Mouse (Mus musculus) cerebellum, adult 2 months (tissue): ENCODE measurements around the gene Terb2. TPM values are rescaled to one million over a fixed set of nuclear protein-coding genes. Genes with fewer than 3 reads are reported as not detected.

Source experiments
- DNase-seq, 2 experiments: peaks; one replicate each; pipeline ENCODE4 v3.0.0; 2021
- H3K27ac ChIP-seq: fragments of 200-500 bp; 2 replicates; pipeline ENCODE4 v1.5.1; 2012; ENCODE audit warnings: low read length, control low read depth, inconsistent platforms; ENCODE audit not compliant: insufficient read depth
- H3K27me3 ChIP-seq: fragments of 200-500 bp; 2 replicates; pipeline ENCODE4 v1.6.1; 2012; ENCODE audit warnings: inconsistent platforms, mild to moderate bottlenecking, low read length, moderate library complexity; ENCODE audit not compliant: control insufficient read depth, insufficient read depth
- H3K4me1 ChIP-seq: fragments of 200-500 bp; 2 replicates; pipeline ENCODE4 v1.6.1; 2011; ENCODE audit warnings: low read length; ENCODE audit not compliant: control insufficient read depth, insufficient read depth
- H3K4me3 ChIP-seq: fragments of 200-500 bp; replicated peaks from 2 replicates; pipeline ENCODE3; 2011; ENCODE audit warnings: mild to moderate bottlenecking, low read depth, low read length, control low read depth; ENCODE audit not compliant: insufficient read depth
- CTCF ChIP-seq: fragments of 200-500 bp; IDR thresholded peaks from 2 replicates; pipeline ENCODE4 v1.5.1; 2011; ENCODE audit warnings: low read depth, mild to moderate bottlenecking, control low read depth, low read length, moderate library complexity, borderline replicate concordance; ENCODE audit not compliant: insufficient read depth
- POLR2A ChIP-seq: fragments of 200-500 bp; IDR thresholded peaks from 2 replicates; pipeline ENCODE4 v1.6.1; 2011; ENCODE audit warnings: low read length, control low read depth, borderline replicate concordance; ENCODE audit not compliant: insufficient read depth
- WGBS: fragments of 180-500 bp; shearing (Covaris S2); methylation state at CpG from one replicate; pipeline ENCODE4 v1.1.7; 2018; 5-methylcytosine and 5-hydroxymethylcytosine counted together
- polyA plus RNA-seq: library from polyadenylated mRNA; depleted of rRNA; stranded (reverse); fragments of >200 nt; gene quantifications from 2 replicates; pipeline ENCODE4 v1.2.3, GENCODE M21; 2012; rRNA removed

Gene Terb2
- polyA plus RNA-seq, 1 experiment: not detected

DNA sequence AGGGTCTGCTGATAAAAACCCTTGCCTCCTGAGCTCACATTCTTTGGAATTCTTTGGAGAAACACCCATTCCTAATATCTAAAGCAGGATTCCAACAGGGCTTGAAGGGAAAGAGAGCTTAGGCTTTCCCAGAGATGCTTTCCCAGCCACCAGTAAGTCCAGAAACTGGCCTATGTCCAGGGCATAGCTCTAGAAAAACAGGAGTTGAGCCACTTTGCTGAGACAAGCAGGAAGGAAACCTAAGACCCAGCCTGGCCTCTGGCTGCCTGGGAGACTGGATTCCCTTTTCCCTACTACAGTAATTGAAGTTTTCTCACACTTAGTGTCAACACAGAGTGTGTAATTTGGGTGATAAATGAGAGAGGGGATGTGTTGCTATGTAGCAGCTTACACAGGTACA, 50.2 kb downstream of the Terb2 start:
- H3K4me1 ChIP-seq: no peaks in the 10 kb centered on the region
- TF ChIP-seq CTCF (no peak), POLR2A (no peak)
- no peaks in the 10 kb centered on the region for H3K27me3 ChIP-seq
- H3K27ac ChIP-seq: no peak overlapping the region
- H3K4me3 ChIP-seq: no peak overlapping the region
- DNase-seq: no peak

GRCm38 (mm10) chr2:122237891-122238470, 51.9 kb downstream of the Terb2 start:
- TF ChIP-seq POLR2A (no peak), CTCF (no peak)
- Histone ChIP-seq H3K4me3 (no peak overlapping the region), H3K4me1 (no peaks in the 10 kb centered on the region), H3K27ac (no peak overlapping the region), H3K27me3 (no peaks in the 10 kb centered on the region)
- no peak for DNase-seq
- WGBS: 55% methylated on average over 2 of the region's 2 CpGs

DNA sequence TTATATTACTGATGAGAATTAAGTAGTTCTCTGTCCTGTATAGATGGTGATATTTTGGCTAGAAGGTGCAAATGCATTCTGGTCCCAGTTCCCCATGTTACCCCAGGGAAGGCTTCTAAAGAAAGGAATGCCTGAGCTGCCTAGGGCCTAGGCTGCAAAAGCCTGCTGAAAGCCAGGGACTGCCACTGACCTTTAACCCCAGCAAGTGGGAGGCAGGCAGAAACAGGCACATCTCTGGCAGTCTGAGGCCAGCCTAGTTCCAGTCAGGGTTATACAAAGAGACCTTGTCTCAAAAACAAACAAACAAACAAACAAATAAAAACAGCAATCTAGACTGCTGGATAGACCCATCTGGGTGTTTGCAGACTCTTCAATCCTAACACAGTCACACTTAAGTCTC, 54.7 kb downstream of the Terb2 start:
- H3K27ac ChIP-seq: no peak overlapping the region
- H3K4me3 ChIP-seq: no peak overlapping the region
- TF ChIP-seq CTCF (no peak), POLR2A (no peak)
- H3K4me1 ChIP-seq: peaks cover 3% of the 10 kb centered on the region; the same call in 1 of the 2 replicates
- no peak for DNase-seq
- H3K27me3 ChIP-seq: no peaks in the 10 kb centered on the region

GRCm38 (mm10) chr2:122241226-122241625, 55.2 kb downstream of the Terb2 start:
- Histone ChIP-seq H3K4me1 (peaks cover 3% of the 10 kb centered on the region; the same call in 1 of the 2 replicates), H3K27me3 (no peaks in the 10 kb centered on the region; the same call in 1 of the 2 replicates), H3K27ac (no peak overlapping the region), H3K4me3 (no peak overlapping the region)
- no peak for DNase-seq
- 93% methylated on average over 4 of the region's 4 CpGs for WGBS
- TF ChIP-seq POLR2A (no peak), CTCF (no peak)

DNA sequence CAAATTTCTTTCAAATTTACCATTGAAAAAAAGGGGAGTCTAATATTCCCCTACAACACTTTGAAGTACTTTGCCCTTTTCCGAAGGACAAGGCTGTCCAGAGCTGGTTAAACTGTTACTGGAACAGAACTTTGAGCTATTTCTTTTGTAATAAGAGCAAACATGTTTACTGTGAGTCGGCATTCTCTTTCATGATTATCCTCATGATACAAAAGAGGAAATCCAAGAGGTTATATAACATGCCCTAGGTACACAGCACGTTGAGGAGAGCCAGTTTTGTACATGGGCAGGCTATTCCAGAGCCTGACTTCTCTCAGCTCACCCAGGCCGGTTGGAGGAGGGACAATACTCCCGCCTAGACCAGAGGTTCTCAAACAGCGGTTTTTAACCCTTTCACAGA, 55.9 kb downstream of the Terb2 start:
- no peaks in the 10 kb centered on the region; the same call in 1 of the 2 replicates for H3K27me3 ChIP-seq
- 58% methylated on average over 6 of the region's 6 CpGs for WGBS

GRCm38 (mm10) chr2:122243671-122244131, 57.6 kb downstream of the Terb2 start:
- WGBS: 4% methylated on average over 3 of the region's 3 CpGs
- H3K4me1 ChIP-seq: peaks cover 3% of the 10 kb centered on the region; the same call in 1 of the 2 replicates
- TF ChIP-seq CTCF (peak; percentile 90), POLR2A (no peak)

More for the DNA sequence above, 55.9 kb downstream of the Terb2 start:
- no peak for DNase-seq
- peaks cover 3% of the 10 kb centered on the region; the same call in 1 of the 2 replicates for H3K4me1 ChIP-seq
- TF ChIP-seq CTCF: no peak
- no peak for TF ChIP-seq POLR2A
- no peak overlapping the region for H3K4me3 ChIP-seq
- no peak overlapping the region for H3K27ac ChIP-seq

GRCm38 (mm10) chr2:122247786-122248185, 61.7 kb downstream of the Terb2 start:
- Histone ChIP-seq H3K27ac (no peak overlapping the region), H3K4me3 (no peak overlapping the region), H3K27me3 (no peaks in the 10 kb centered on the region; the same call in 1 of the 2 replicates), H3K4me1 (peaks cover 3% of the 10 kb centered on the region; the same call in 1 of the 2 replicates)
- no peak for DNase-seq
- WGBS: 89% methylated on average over 10 of the region's 10 CpGs
- TF ChIP-seq CTCF (no peak), POLR2A (no peak)

More at GRCm38 (mm10) chr2:122243671-122244131, 57.6 kb downstream of the Terb2 start:
- DNase-seq: peak; percentile 74 to 80
- Histone ChIP-seq H3K27me3 (no peaks in the 10 kb centered on the region; the same call in 1 of the 2 replicates), H3K27ac (no peak overlapping the region), H3K4me3 (no peak overlapping the region)

DNA sequence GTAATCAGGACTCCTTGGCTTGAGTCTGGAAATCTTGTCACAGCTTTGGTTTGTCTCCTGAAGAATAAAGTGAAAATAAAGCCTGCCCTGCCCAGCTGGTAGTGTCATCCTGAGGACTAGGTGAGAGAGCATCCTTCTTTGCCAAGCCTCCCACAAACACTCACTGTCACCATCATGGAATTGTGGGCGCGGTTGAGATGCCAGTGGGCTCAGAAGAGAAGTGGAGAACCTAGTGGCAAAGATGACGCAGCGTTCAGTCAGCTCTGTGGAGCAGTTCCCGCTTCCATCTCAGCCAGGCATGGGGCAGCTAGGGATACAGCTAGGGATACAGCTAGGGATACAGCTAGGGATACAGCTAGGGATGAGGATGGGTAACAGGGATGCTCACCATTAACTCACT, 69.9 kb downstream of the Terb2 start:
- no peak for TF ChIP-seq CTCF
- TF ChIP-seq POLR2A: no peak
- DNase-seq: no peak
- Histone ChIP-seq H3K4me1 (no peaks in the 10 kb centered on the region), H3K27me3 (no peaks in the 10 kb centered on the region), H3K27ac (no peak overlapping the region), H3K4me3 (no peak overlapping the region)
- WGBS: 94% methylated on average over 5 of the region's 5 CpGs

Other genes starting within 250 kb of the Terb2 start
- 15.5 and 18.2 TPM in 2 replicates for gene Ctdspl2, start 230.3 kb upstream of the Terb2 start, polyA plus RNA-seq
- 0.22 and 0.23 TPM in 2 replicates for gene Mageb3, start 230.2 kb upstream of the Terb2 start, polyA plus RNA-seq
- 20.5 and 22.2 TPM in 2 replicates for gene Eif3j1, start 157.7 kb upstream of the Terb2 start, polyA plus RNA-seq
- 9.8 and 10.7 TPM in 2 replicates for gene Spg11, start 67.9 kb upstream of the Terb2 start, polyA plus RNA-seq
- 146 and 152 TPM in 2 replicates for gene B2m, start 38.6 kb upstream of the Terb2 start, polyA plus RNA-seq
- gene Trim69, start 25.6 kb upstream of the Terb2 start, polyA plus RNA-seq: not detected in 2 replicates
- gene Patl2, start 83 bp upstream of the Terb2 start, polyA plus RNA-seq: 0.19 and 0.21 TPM in 2 replicates
- gene Sord, start 48.5 kb downstream of the Terb2 start, polyA plus RNA-seq: 20.3 and 22.9 TPM in 2 replicates
- 0.03 and 0.11 TPM in 2 replicates for gene Duox2, start 112.2 kb downstream of the Terb2 start, polyA plus RNA-seq
- gene Duoxa2, start 112.6 kb downstream of the Terb2 start, polyA plus RNA-seq: not detected in 2 replicates
- gene Duoxa1, start 127.5 kb downstream of the Terb2 start, polyA plus RNA-seq: 0.19 TPM in 1 of 2 replicates, not detected in the other
- gene Duox1, start 129.4 kb downstream of the Terb2 start, polyA plus RNA-seq: 0.05 TPM in 2 replicates
- gene Shf, start 182.9 kb downstream of the Terb2 start, polyA plus RNA-seq: 344 and 410 TPM in 2 replicates
- 0.10 and 0.43 TPM in 2 replicates for gene Slc28a2, start 240.2 kb downstream of the Terb2 start, polyA plus RNA-seq